Mouse (Mus musculus): ENCODE measurements at regions not wholly inside any gene's neighbourhood (a gene's known extent, or its start where the extent isn't known, plus 50 kb on each side); places are given as distances from the start of the nearest gene placed in this dataset.

- Histone ChIP-seq H3K4me3 (ENCODE audit: insufficient read depth in 1 of 2, low read depth in 1 of 2, low read length in 2 of 2, poor library complexity in 1 of 2, severe bottlenecking in 1 of 2) (no peak overlapping the region), H3K4me1 (ENCODE audit: control insufficient read depth in 2 of 2, insufficient read depth in 2 of 2, low read length in 2 of 2, poor library complexity in 1 of 2) (peaks cover 0 to 3% of the 10 kb centered on the region in 2 experiments; a peak in 1 of 4 replicates), H3K9me3 (ENCODE audit: control insufficient read depth, insufficient read depth, low read depth, low read length) (no peaks in the 10 kb centered on the region), H3K27ac (ENCODE audit: insufficient read depth, low read depth, low read length, poor library complexity, severe bottlenecking) (no peak overlapping the region), H3K36me3 (ENCODE audit: control insufficient read depth, insufficient read depth, low read length, poor library complexity, severe bottlenecking) (no peaks in the 10 kb centered on the region), H3K9ac (ENCODE audit: insufficient read depth, low read depth, low read length, poor library complexity, severe bottlenecking) (no peak overlapping the region)
- TF ChIP-seq ZNF384 (IDR thresholded peaks at IDR 0.05; ENCODE audit: low read depth, low read length) (no peak), ZC3H11A (IDR thresholded peaks at IDR 0.05; ENCODE audit: borderline replicate concordance, low read depth, low read length) (no peak), MAFK (IDR thresholded peaks at IDR 0.05; ENCODE audit: insufficient read depth, low read depth, low read length) (no peak), HCFC1 (IDR thresholded peaks at IDR 0.05; ENCODE audit: borderline replicate concordance, insufficient read depth, low read length) (no peak), CHD2 (IDR thresholded peaks at IDR 0.05; ENCODE audit: low read depth, low read length) (no peak)
- DNase-seq (ENCODE audit: low read depth, low spot score) = no peak
- in situ Hi-C loops (cut with MboI; ENCODE audit: low sequenced_read_pairs in 2 of 2, unreplicated experiment in 2 of 2) = no loop called here
Observed at GRCm38 (mm10) chr1:64198322-64198721, 76.2 kb upstream of the Klf7 start.

GRCm38 (mm10) chr1:64195970-64196491, 73.9 kb upstream of the Klf7 start:
- H3K27ac ChIP-seq (ENCODE audit: insufficient read depth, low read depth, low read length, poor library complexity, severe bottlenecking) = no peak overlapping the region
- TF ChIP-seq CHD2 (IDR thresholded peaks at IDR 0.05; ENCODE audit: low read depth, low read length) (no peak), ZNF384 (IDR thresholded peaks at IDR 0.05; ENCODE audit: low read depth, low read length) (no peak), ZC3H11A (IDR thresholded peaks at IDR 0.05; ENCODE audit: borderline replicate concordance, low read depth, low read length) (no peak), MAFK (IDR thresholded peaks at IDR 0.05; ENCODE audit: insufficient read depth, low read depth, low read length) (no peak), HCFC1 (IDR thresholded peaks at IDR 0.05; ENCODE audit: borderline replicate concordance, insufficient read depth, low read length) (no peak)
- no peak overlapping the region for H3K9ac ChIP-seq (ENCODE audit: insufficient read depth, low read depth, low read length, poor library complexity, severe bottlenecking)
- H3K4me1 ChIP-seq (ENCODE audit: control insufficient read depth in 2 of 2, insufficient read depth in 2 of 2, low read length in 2 of 2, poor library complexity in 1 of 2) = peaks cover 0 to 3% of the 10 kb centered on the region in 2 experiments; a peak in 1 of 4 replicates
- no peaks in the 10 kb centered on the region for H3K9me3 ChIP-seq (ENCODE audit: control insufficient read depth, insufficient read depth, low read depth, low read length)
- no peak overlapping the region for H3K4me3 ChIP-seq (ENCODE audit: insufficient read depth in 1 of 2, low read depth in 1 of 2, low read length in 2 of 2, poor library complexity in 1 of 2, severe bottlenecking in 1 of 2)
- DNase-seq (ENCODE audit: low read depth, low spot score) = no peak
- in situ Hi-C loops (cut with MboI; ENCODE audit: low sequenced_read_pairs in 2 of 2, unreplicated experiment in 2 of 2) = no loop called here
- H3K36me3 ChIP-seq (ENCODE audit: control insufficient read depth, insufficient read depth, low read length, poor library complexity, severe bottlenecking) = no peaks in the 10 kb centered on the region

GRCm38 (mm10) chr1:64195294-64195693, 73.2 kb upstream of the Klf7 start:
- Histone ChIP-seq H3K9me3 (ENCODE audit: control insufficient read depth, insufficient read depth, low read depth, low read length) (no peaks in the 10 kb centered on the region), H3K4me3 (ENCODE audit: insufficient read depth in 1 of 2, low read depth in 1 of 2, low read length in 2 of 2, poor library complexity in 1 of 2, severe bottlenecking in 1 of 2) (no peak overlapping the region), H3K36me3 (ENCODE audit: control insufficient read depth, insufficient read depth, low read length, poor library complexity, severe bottlenecking) (no peaks in the 10 kb centered on the region), H3K4me1 (ENCODE audit: control insufficient read depth in 2 of 2, insufficient read depth in 2 of 2, low read length in 2 of 2, poor library complexity in 1 of 2) (peaks cover 0 to 3% of the 10 kb centered on the region in 2 experiments; a peak in 1 of 4 replicates), H3K9ac (ENCODE audit: insufficient read depth, low read depth, low read length, poor library complexity, severe bottlenecking) (no peak overlapping the region), H3K27ac (ENCODE audit: insufficient read depth, low read depth, low read length, poor library complexity, severe bottlenecking) (no peak overlapping the region)
- TF ChIP-seq MAFK (IDR thresholded peaks at IDR 0.05; ENCODE audit: insufficient read depth, low read depth, low read length) = no peak
- no peak for TF ChIP-seq ZNF384 (IDR thresholded peaks at IDR 0.05; ENCODE audit: low read depth, low read length)
- no peak for TF ChIP-seq ZC3H11A (IDR thresholded peaks at IDR 0.05; ENCODE audit: borderline replicate concordance, low read depth, low read length)
- no peak for TF ChIP-seq CHD2 (IDR thresholded peaks at IDR 0.05; ENCODE audit: low read depth, low read length)
- no peak for TF ChIP-seq HCFC1 (IDR thresholded peaks at IDR 0.05; ENCODE audit: borderline replicate concordance, insufficient read depth, low read length)
- no peak for DNase-seq (ENCODE audit: low read depth, low spot score)
- in situ Hi-C loops (cut with MboI; ENCODE audit: low sequenced_read_pairs in 2 of 2, unreplicated experiment in 2 of 2) = no loop called here

- Histone ChIP-seq H3K4me3 (ENCODE audit: insufficient read depth in 1 of 2, low read depth in 1 of 2, low read length in 2 of 2, poor library complexity in 1 of 2, severe bottlenecking in 1 of 2) (no peak overlapping the region), H3K9ac (ENCODE audit: insufficient read depth, low read depth, low read length, poor library complexity, severe bottlenecking) (no peak overlapping the region), H3K36me3 (ENCODE audit: control insufficient read depth, insufficient read depth, low read length, poor library complexity, severe bottlenecking) (no peaks in the 10 kb centered on the region), H3K9me3 (ENCODE audit: control insufficient read depth, insufficient read depth, low read depth, low read length) (no peaks in the 10 kb centered on the region), H3K27ac (ENCODE audit: insufficient read depth, low read depth, low read length, poor library complexity, severe bottlenecking) (no peak overlapping the region), H3K4me1 (ENCODE audit: control insufficient read depth in 2 of 2, insufficient read depth in 2 of 2, low read length in 2 of 2, poor library complexity in 1 of 2) (peaks cover 0 to 3% of the 10 kb centered on the region in 2 experiments; a peak in 1 of 4 replicates)
- no peak for DNase-seq (ENCODE audit: low read depth, low spot score)
- in situ Hi-C loops (cut with MboI; ENCODE audit: low sequenced_read_pairs in 2 of 2, unreplicated experiment in 2 of 2) = no loop called here
- TF ChIP-seq CHD2 (IDR thresholded peaks at IDR 0.05; ENCODE audit: low read depth, low read length) = no peak
Observed at GRCm38 (mm10) chr1:64193150-64193838, 71.2 kb upstream of the Klf7 start.
